Mouse (Mus musculus): ENCODE results near the gene Grin3b. TPM values are rescaled to one million over a fixed set of nuclear protein-coding genes. Genes with fewer than 3 reads are reported as not detected.

Gene Grin3b
- total and polyA plus RNA-seq, 3 experiments = 0.07 to 0.60 (median 0.44) TPM

DNA sequence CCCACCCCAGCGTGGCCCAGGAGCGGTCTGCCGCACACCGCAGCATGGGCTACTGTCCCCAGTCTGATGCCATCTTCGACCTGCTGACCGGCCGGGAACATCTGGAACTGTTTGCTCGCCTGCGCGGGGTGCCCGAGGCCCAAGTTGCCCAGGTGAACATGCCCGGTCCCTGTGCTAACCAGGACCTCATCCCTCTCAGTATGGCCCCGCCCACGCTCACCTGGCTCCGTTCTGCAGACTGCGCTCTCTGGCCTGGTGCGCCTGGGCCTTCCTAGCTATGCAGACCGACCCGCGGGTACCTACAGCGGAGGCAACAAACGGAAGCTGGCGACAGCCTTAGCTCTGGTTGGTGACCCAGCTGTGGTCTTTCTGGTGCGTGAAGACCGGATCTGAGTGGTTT, 43.1 kb downstream of the Grin3b start:
- H3K36me3 ChIP-seq (replicated peaks) = peaks cover 84% of the 10 kb centered on the region
- no peak for ATAC-seq (ENCODE audit: extremely low read depth, insufficient number of reproducible peaks, low FRiP score, poor library complexity, severe bottlenecking)

DNA sequence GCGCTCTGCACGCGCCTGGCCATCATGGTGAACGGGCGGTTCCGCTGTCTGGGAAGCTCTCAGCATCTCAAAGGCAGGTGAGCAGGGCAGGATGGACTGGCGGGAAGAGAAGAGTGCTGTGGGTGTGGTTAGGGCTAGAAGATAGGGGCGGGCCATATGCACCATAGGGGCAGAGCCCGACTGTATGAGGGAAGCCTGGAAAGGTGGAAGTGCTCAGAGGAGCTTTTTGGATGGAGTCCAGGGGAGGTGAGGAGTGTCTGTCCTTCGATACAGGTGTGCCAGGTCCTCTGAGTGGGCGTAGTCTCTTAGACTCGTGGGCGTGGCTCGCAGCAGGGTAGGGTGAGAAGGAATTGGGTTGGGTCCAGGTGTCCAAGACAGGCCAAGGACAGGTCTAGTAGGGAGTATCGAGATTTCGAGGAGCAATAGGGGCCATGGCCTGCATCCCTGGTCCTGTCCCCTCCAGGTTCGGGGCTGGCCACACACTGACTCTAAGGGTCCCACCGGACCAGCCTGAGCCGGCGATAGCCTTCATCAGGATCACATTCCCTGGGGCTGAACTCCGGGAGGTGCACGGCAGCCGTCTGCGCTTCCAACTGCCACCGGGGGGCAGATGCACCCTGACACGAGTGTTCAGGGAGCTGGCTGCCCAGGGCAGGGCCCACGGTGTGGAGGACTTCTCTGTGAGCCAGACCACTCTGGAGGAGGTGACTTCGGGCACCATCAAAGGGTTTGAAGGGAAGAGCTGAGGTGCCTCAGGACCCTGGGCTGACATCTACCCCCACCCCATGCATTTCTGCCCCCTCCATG, 44.2 kb downstream of the Grin3b start:
- ATAC-seq (ENCODE audit: extremely low read depth, insufficient number of reproducible peaks, low FRiP score, poor library complexity, severe bottlenecking) (no peak), DNase-seq (ENCODE audit: low spot score) (no peak)
- TF ChIP-seq GATA1 (IDR thresholded peaks at IDR 0.05; ENCODE audit: borderline replicate concordance, low read length) (no peak), POLR2AphosphoS5 (IDR thresholded peaks at IDR 0.05; ENCODE audit: insufficient replicate concordance, low read depth, low read length) (no peak), TAL1 (conservative IDR thresholded peaks at IDR 0.05; ENCODE audit: low read depth, low read length) (no peak)
- H3K4me1 ChIP-seq (ENCODE audit: insufficient read depth, low read depth, low read length) = peaks cover 53% of the 10 kb centered on the region
- H3K27me3 ChIP-seq (ENCODE audit: insufficient read depth, low read length) = no peaks in the 10 kb centered on the region
- H3K36me3 ChIP-seq (replicated peaks) = peaks cover 84% of the 10 kb centered on the region
- peak overlapping the region; percentile 5; the same call in 1 of the 2 replicates for H3K4me3 ChIP-seq (ENCODE audit: low read depth, low read length)
- H3K9me3 ChIP-seq (replicated peaks) = peaks cover 20% of the 10 kb centered on the region

More for the DNA sequence above, 43.1 kb downstream of the Grin3b start:
- peaks cover 42% of the 10 kb centered on the region for H3K4me1 ChIP-seq (ENCODE audit: insufficient read depth, low read depth, low read length)
- no peak for DNase-seq (ENCODE audit: low spot score)
- no peaks in the 10 kb centered on the region for H3K27me3 ChIP-seq (ENCODE audit: insufficient read depth, low read length)
- TF ChIP-seq CTCF (IDR thresholded peaks at IDR 0.05; ENCODE audit: low read depth, low read length) (no peak), GATA2 (IDR thresholded peaks at IDR 0.05; ENCODE audit: borderline replicate concordance, low read depth, low read length) (no peak), GATA1 (IDR thresholded peaks at IDR 0.05; ENCODE audit: borderline replicate concordance, low read length) (no peak), POLR2AphosphoS5 (IDR thresholded peaks at IDR 0.05; ENCODE audit: insufficient replicate concordance, low read depth, low read length) (no peak), TAL1 (conservative IDR thresholded peaks at IDR 0.05; ENCODE audit: low read depth, low read length) (no peak)
- no peak overlapping the region for H3K4me3 ChIP-seq (ENCODE audit: low read depth, low read length)
- peaks cover 26% of the 10 kb centered on the region for H3K9me3 ChIP-seq (replicated peaks)

DNA sequence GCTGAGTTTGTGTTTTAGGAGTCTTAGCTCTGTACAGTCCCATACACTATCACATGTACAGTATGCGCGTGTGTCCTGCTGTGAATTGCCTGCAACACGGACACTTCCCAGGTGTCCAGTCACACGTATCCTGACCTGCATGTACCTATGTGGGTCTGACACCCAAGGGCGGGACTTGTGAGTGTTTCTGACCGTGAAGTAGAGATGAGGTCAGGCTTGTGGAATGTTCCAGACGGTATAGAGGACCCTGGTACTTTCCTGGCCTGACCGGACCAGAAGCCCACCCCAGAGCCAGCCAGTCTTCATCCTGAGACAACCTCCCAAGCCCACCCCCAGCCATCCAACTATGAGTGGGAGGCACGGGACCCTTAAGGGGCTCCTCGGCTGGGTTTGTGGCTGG, 45.1 kb downstream of the Grin3b start:
- no peak overlapping the region for H3K4me3 ChIP-seq (ENCODE audit: low read depth, low read length)
- ATAC-seq (ENCODE audit: extremely low read depth, insufficient number of reproducible peaks, low FRiP score, poor library complexity, severe bottlenecking) (no peak), DNase-seq (ENCODE audit: low spot score) (no peak)
- H3K4me1 ChIP-seq (ENCODE audit: insufficient read depth, low read depth, low read length) = peaks cover 62% of the 10 kb centered on the region
- no peak for TF ChIP-seq GATA1 (IDR thresholded peaks at IDR 0.05; ENCODE audit: borderline replicate concordance, low read length)
- no peak for TF ChIP-seq POLR2AphosphoS5 (IDR thresholded peaks at IDR 0.05; ENCODE audit: insufficient replicate concordance, low read depth, low read length)
- no peak for TF ChIP-seq CTCF (IDR thresholded peaks at IDR 0.05; ENCODE audit: low read depth, low read length)
- no peak for TF ChIP-seq GATA2 (IDR thresholded peaks at IDR 0.05; ENCODE audit: borderline replicate concordance, low read depth, low read length)
- TF ChIP-seq TAL1 (conservative IDR thresholded peaks at IDR 0.05; ENCODE audit: low read depth, low read length) = no peak
- H3K9me3 ChIP-seq (replicated peaks) = peaks cover 11% of the 10 kb centered on the region
- peaks cover 84% of the 10 kb centered on the region for H3K36me3 ChIP-seq (replicated peaks)
- no peaks in the 10 kb centered on the region for H3K27me3 ChIP-seq (ENCODE audit: insufficient read depth, low read length)

DNA sequence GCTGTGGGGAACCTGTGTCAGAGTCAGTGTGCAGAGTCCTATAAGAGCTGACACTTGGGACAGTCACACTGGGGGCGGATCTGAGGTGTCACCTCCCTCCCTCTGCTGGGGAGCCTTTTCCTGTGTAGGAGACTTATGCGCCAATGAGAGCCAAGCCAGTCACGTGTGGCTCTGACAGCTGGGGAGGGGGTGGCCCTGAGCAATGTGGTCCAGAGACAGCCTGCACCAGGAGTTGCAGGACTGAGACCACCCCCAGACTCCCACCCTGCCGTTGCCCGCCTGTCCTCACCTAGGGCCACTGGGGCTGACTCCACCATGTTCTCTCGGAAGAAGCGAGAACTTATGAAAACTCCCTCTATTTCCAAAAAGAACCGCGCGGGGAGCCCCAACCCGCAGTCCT, 46.0 kb downstream of the Grin3b start, which contains the start of gene Arhgap45:
Gene Arhgap45, plus strand, starts transcription at position 143 of the 400 bp plus-strand sequence.
- Histone ChIP-seq H3K9me3 (replicated peaks) (peaks cover 2% of the 10 kb centered on the region; the same call in 1 of the 2 replicates), H3K36me3 (replicated peaks) (peaks cover 84% of the 10 kb centered on the region), H3K4me1 (ENCODE audit: insufficient read depth, low read depth, low read length) (peaks cover 71% of the 10 kb centered on the region), H3K27me3 (ENCODE audit: insufficient read depth, low read length) (no peaks in the 10 kb centered on the region), H3K4me3 (ENCODE audit: low read depth, low read length) (peak within 1 kb of the TSS; percentile 85)
- ATAC-seq (ENCODE audit: extremely low read depth, insufficient number of reproducible peaks, low FRiP score, poor library complexity, severe bottlenecking) = peak; percentile 91
- peak; percentile 98 for DNase-seq (ENCODE audit: low spot score)
- no peak for TF ChIP-seq TAL1 (conservative IDR thresholded peaks at IDR 0.05; ENCODE audit: low read depth, low read length)
- no peak for TF ChIP-seq GATA1 (IDR thresholded peaks at IDR 0.05; ENCODE audit: borderline replicate concordance, low read length)
- no peak for TF ChIP-seq CTCF (IDR thresholded peaks at IDR 0.05; ENCODE audit: low read depth, low read length)
- TF ChIP-seq POLR2AphosphoS5 (IDR thresholded peaks at IDR 0.05; ENCODE audit: insufficient replicate concordance, low read depth, low read length) = 0 out of 2 replicates have a peak, but pooled peaks have one; percentile 37
- TF ChIP-seq GATA2 (IDR thresholded peaks at IDR 0.05; ENCODE audit: borderline replicate concordance, low read depth, low read length) = no peak

DNA sequence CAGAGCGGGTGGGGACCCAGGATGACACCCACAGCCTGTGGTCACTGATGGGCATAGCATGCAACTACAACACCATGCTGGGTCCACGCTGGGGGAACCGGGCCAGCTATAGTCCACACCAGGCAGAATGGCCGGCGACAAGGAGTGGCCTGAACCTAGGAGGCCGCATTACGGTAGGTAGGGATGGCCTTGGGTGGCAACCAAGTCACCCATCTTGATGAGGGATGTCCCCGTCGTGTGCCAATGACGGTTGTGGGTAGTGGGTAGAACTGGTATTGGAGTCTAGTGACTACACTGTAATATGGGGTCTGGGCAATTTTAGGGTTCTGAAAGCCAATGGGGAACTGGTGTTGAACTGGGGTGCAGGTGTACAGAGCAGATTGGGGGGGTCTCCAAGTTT, 46.4 kb downstream of the Grin3b start:
- H3K9me3 ChIP-seq (replicated peaks) = no peaks in the 10 kb centered on the region
- peak; percentile 10; the same call in 1 of the 2 replicates for ATAC-seq (ENCODE audit: extremely low read depth, insufficient number of reproducible peaks, low FRiP score, poor library complexity, severe bottlenecking)
- no peak for TF ChIP-seq POLR2AphosphoS5 (IDR thresholded peaks at IDR 0.05; ENCODE audit: insufficient replicate concordance, low read depth, low read length)
- no peak for TF ChIP-seq GATA2 (IDR thresholded peaks at IDR 0.05; ENCODE audit: borderline replicate concordance, low read depth, low read length)
- no peak for TF ChIP-seq GATA1 (IDR thresholded peaks at IDR 0.05; ENCODE audit: borderline replicate concordance, low read length)
- TF ChIP-seq CTCF (IDR thresholded peaks at IDR 0.05; ENCODE audit: low read depth, low read length) = no peak
- TF ChIP-seq TAL1 (conservative IDR thresholded peaks at IDR 0.05; ENCODE audit: low read depth, low read length) = no peak
- H3K36me3 ChIP-seq (replicated peaks) = peaks cover 84% of the 10 kb centered on the region
- H3K4me1 ChIP-seq (ENCODE audit: insufficient read depth, low read depth, low read length) = peaks cover 73% of the 10 kb centered on the region
- H3K4me3 ChIP-seq (ENCODE audit: low read depth, low read length) = peak overlapping the region; percentile 85
- DNase-seq (ENCODE audit: low spot score) = no peak
- no peaks in the 10 kb centered on the region for H3K27me3 ChIP-seq (ENCODE audit: insufficient read depth, low read length)

DNA sequence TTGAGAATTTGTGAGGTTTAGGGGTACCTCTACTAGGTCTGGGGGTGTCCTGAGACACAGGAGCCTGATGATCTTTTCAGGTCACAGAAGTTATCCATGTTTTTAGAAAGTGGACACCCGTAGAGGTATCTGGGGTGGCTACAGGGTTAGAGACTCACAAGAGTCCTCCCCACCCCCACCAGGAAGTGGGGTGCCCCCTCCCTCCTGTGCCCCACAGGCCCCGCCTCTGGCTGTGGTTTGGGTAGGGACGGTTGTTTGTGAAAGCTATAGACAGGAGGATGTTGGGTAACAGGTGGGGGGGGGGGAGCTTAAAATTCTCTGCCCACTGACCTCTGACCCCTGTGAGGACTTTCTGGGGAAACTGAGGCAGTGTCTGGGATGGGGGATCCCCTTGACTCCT, 46.8 kb downstream of the Grin3b start:
- ATAC-seq (ENCODE audit: extremely low read depth, insufficient number of reproducible peaks, low FRiP score, poor library complexity, severe bottlenecking) = peak; percentile 59

More for the DNA sequence above, 46.8 kb downstream of the Grin3b start:
- no peaks in the 10 kb centered on the region for H3K27me3 ChIP-seq (ENCODE audit: insufficient read depth, low read length)
- H3K36me3 ChIP-seq (replicated peaks) = peaks cover 84% of the 10 kb centered on the region
- TF ChIP-seq GATA1 (IDR thresholded peaks at IDR 0.05; ENCODE audit: borderline replicate concordance, low read length) (no peak), POLR2AphosphoS5 (IDR thresholded peaks at IDR 0.05; ENCODE audit: insufficient replicate concordance, low read depth, low read length) (no peak), GATA2 (IDR thresholded peaks at IDR 0.05; ENCODE audit: borderline replicate concordance, low read depth, low read length) (no peak), CTCF (IDR thresholded peaks at IDR 0.05; ENCODE audit: low read depth, low read length) (no peak), TAL1 (conservative IDR thresholded peaks at IDR 0.05; ENCODE audit: low read depth, low read length) (no peak)
- H3K4me3 ChIP-seq (ENCODE audit: low read depth, low read length) = peak overlapping the region; percentile 85
- H3K9me3 ChIP-seq (replicated peaks) = no peaks in the 10 kb centered on the region
- peak; percentile 93 for DNase-seq (ENCODE audit: low spot score)
- H3K4me1 ChIP-seq (ENCODE audit: insufficient read depth, low read depth, low read length) = peaks cover 78% of the 10 kb centered on the region
